Mouse (Mus musculus): Measurements from ENCODE around the gene Gipc2. TPM values are rescaled to one million over a fixed set of nuclear protein-coding genes. Genes with fewer than 3 reads are reported as not detected.
"Not testable (repeated sequence)": the region's sequence is repeated elsewhere in the genome, so short reads cannot be mapped to it uniquely, and the experiment has no call there.

Gene Gipc2
- total RNA-seq, 1 experiment from 2014 or later, result not detected

DNA sequence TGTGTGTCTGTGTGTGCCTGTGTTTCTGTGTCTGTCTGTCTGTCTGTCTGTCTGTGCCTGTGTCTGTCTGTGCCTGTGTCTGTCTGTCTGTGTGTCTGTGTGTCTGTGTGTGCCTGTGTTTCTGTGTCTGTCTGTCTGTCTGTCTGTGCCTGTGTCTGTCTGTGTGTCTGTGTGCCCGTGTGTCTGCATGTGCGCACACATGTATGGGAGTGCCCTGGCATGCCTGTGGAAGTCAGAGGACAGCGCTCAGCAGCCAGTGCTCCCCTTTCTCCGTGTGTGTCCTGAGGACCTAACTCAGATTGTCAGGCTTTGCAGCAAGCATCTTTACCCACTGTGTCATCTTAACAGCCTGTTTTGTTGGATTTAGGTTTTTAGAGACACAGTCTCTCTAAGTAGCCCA, 36.6 kb downstream of the Gipc2 start:
- ATAC-seq (replicated peaks; ENCODE audit: insufficient number of reproducible peaks, low FRiP score, low TSS enrichment, poor library complexity, severe bottlenecking), result not testable (repeated sequence)

DNA sequence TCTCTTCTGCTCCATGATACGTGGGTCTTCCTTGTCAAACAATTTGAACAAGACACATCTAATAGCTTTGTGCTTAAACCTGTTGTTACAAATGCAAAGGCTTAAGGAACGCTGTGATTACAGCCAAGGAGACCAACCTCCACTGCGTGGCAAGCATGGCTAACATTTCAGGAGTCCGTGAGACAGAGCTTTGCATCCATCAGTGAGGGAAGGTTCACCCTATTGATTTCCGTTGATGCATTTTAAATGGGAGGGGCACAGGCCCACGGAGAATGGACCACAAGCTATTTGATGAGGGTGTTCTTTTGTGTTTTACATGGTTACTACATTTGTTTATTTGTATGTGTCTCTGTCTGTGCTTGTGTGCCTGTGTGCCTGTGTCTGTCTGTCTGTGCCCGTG, 37.4 kb downstream of the Gipc2 start:
- no peak for ATAC-seq (replicated peaks; ENCODE audit: insufficient number of reproducible peaks, low FRiP score, low TSS enrichment, poor library complexity, severe bottlenecking)

- ATAC-seq (replicated peaks; ENCODE audit: insufficient number of reproducible peaks, low FRiP score, low TSS enrichment, poor library complexity, severe bottlenecking), result no peak
Observed at GRCm38 (mm10) chr3:152127144-152127543, 38.9 kb downstream of the Gipc2 start.

DNA sequence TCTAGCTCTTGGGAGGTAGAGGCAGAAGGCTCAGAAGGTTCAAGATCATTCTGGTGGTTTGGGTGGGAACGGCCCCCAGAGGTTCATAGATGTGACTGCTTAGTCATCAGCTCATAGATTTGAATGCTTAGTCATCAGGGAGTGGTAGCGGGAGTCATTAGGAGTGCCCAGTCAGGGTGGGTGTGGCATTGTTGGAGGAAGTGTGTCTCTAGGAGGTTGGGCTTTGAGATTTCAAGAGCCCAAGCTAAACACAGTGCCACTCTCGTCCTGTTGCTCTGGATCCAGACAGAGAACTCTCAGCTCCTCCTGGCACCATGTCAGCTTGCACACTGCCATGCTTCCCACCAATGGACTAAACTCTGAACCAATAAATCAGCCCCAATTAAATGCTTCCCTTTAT, 43.3 kb downstream of the Gipc2 start:
- ATAC-seq (replicated peaks; ENCODE audit: insufficient number of reproducible peaks, low FRiP score, low TSS enrichment, poor library complexity, severe bottlenecking), result peak; percentile 66

GRCm38 (mm10) chr3:152122101-152122500, 43.9 kb downstream of the Gipc2 start:
- no peak for ATAC-seq (replicated peaks; ENCODE audit: insufficient number of reproducible peaks, low FRiP score, low TSS enrichment, poor library complexity, severe bottlenecking)

DNA sequence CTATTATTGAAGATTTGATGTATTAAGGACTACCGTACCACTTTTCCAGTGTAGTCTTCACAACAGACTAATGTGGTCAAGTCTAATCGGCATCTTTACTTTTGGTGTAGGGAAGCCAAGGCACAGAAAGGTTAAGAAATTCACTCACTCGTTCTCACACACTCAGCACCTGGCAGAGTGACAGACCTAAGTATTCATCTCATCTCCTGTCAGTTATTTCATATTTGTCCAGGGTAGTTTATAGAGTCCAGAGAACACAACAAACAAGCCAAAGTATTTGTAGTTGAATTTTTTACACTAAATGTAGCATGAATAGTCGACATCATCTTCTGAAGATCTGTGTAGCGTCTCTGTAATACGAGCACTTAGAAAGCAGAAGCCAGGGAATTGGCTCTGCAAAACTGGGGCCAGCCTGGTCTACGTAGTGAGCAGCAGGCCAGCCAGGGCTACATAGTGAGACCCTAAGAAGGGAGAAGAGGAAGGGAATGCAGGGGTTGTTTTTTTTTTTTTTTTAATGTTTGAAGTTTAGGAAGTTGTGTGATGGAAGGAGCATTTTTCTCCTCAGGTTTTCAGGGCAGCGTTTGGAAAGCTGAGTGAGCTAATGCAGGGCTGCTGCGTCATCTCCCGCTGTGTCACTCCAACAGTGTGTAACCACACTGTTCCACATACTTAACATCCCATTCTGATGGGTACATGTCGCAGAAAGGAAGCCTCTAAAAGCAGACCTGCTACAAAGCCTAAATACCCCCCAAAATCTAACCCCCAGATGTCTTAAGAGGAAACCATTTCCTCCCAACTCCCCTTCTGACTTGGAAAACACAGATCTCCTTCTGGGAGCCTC, 44.6 kb downstream of the Gipc2 start:
- no peak for ATAC-seq (replicated peaks; ENCODE audit: insufficient number of reproducible peaks, low FRiP score, low TSS enrichment, poor library complexity, severe bottlenecking)

GRCm38 (mm10) chr3:152119987-152120386, 46.0 kb downstream of the Gipc2 start:
- no peak for ATAC-seq (replicated peaks; ENCODE audit: insufficient number of reproducible peaks, low FRiP score, low TSS enrichment, poor library complexity, severe bottlenecking)

- ATAC-seq (replicated peaks; ENCODE audit: insufficient number of reproducible peaks, low FRiP score, low TSS enrichment, poor library complexity, severe bottlenecking), result no peak
Observed at GRCm38 (mm10) chr3:152117941-152118340, 48.1 kb downstream of the Gipc2 start.

DNA sequence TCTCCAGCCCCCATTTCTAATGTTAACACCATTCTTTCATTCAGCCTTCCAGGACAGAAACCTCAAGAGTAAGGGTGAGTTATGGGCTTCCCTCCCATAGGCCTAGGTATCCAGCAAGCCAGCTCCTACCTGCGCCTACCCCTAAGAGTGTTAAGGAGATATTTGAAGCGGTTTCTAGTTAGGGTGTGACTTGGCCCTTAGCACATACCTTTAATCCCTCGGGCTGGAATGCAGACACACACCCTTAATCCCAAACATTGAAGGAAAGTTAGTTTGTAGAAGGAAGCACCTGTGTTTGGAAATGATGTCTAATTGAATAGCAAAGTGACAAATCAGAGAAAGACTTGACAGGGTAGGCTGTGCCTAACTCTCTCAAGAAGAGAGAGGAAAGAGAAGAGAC, 49.9 kb downstream of the Gipc2 start:
- ATAC-seq (replicated peaks; ENCODE audit: insufficient number of reproducible peaks, low FRiP score, low TSS enrichment, poor library complexity, severe bottlenecking), result no peak

- peak; percentile 77 for ATAC-seq (replicated peaks; ENCODE audit: insufficient number of reproducible peaks, low FRiP score, low TSS enrichment, poor library complexity, severe bottlenecking)
Observed at GRCm38 (mm10) chr3:152114786-152115185, 51.2 kb downstream of the Gipc2 start.

GRCm38 (mm10) chr3:152114222-152114621, 51.8 kb downstream of the Gipc2 start:
- ATAC-seq (replicated peaks; ENCODE audit: insufficient number of reproducible peaks, low FRiP score, low TSS enrichment, poor library complexity, severe bottlenecking), result no peak

GRCm38 (mm10) chr3:152113496-152113895, 52.5 kb downstream of the Gipc2 start:
- ATAC-seq (replicated peaks; ENCODE audit: insufficient number of reproducible peaks, low FRiP score, low TSS enrichment, poor library complexity, severe bottlenecking), result no peak

GRCm38 (mm10) chr3:152112664-152113063, 53.4 kb downstream of the Gipc2 start:
- ATAC-seq (replicated peaks; ENCODE audit: insufficient number of reproducible peaks, low FRiP score, low TSS enrichment, poor library complexity, severe bottlenecking), result no peak

DNA sequence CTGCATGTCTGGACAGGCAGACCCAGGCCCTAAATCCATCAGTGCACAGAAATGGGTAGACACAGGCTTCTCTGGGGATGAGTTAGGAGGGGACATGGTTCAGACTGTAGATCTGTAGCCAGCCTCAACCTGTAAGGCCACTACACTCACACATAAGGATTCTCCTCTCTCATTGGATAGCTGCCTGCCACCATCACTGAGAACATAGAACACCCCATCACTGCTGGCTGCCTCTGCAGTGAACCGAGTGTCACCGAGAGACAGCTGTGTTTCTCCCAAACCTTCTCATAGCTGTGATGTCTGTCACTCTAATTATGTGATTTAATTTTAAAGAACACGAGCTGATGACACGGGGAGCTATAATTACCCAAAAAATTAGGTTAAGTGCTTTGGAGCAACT, 54.5 kb downstream of the Gipc2 start:
- no peak for ATAC-seq (replicated peaks; ENCODE audit: insufficient number of reproducible peaks, low FRiP score, low TSS enrichment, poor library complexity, severe bottlenecking)

- ATAC-seq (replicated peaks; ENCODE audit: insufficient number of reproducible peaks, low FRiP score, low TSS enrichment, poor library complexity, severe bottlenecking), result no peak
Observed at GRCm38 (mm10) chr3:152111081-152111480, 54.9 kb downstream of the Gipc2 start.

GRCm38 (mm10) chr3:152109260-152109587, 56.8 kb downstream of the Gipc2 start:
- ATAC-seq (replicated peaks; ENCODE audit: insufficient number of reproducible peaks, low FRiP score, low TSS enrichment, poor library complexity, severe bottlenecking), result no peak

DNA sequence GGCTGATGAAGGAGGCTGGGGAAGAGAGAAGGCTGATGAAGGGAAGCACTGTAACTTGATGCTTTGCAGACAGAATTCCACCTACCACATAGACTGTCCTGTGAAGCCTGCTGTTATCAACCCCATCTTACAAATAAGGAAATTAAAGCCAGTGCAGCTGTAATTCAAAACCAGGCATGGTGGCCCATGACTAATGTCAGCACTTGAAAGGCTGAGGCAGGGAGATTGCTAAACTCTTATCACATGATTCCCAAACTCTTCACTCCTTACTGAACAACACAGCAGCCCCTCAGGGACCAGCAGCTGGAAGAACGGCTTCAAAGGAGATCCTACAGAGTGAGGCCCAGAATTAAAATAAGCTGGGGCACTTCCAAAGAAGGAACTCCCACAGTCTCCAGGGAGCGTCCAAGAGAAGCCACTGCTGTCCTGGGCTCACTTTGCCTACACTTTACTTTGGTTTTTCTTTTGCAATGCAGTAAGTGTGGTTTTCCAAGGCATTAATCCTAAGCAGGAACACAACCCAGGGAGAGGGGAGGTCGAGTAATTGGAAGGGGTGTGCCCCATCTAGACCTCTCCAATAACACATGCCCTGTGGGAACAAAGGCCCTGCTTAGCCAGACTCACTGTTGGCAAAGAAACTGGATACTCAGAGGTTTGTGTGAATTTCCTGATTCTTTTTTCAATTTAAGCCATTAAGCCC, 57.3 kb downstream of the Gipc2 start:
- no peak for ATAC-seq (replicated peaks; ENCODE audit: insufficient number of reproducible peaks, low FRiP score, low TSS enrichment, poor library complexity, severe bottlenecking)

GRCm38 (mm10) chr3:152108003-152108395, 58.0 kb downstream of the Gipc2 start:
- no peak for ATAC-seq (replicated peaks; ENCODE audit: insufficient number of reproducible peaks, low FRiP score, low TSS enrichment, poor library complexity, severe bottlenecking)

GRCm38 (mm10) chr3:152107149-152108002, 58.7 kb downstream of the Gipc2 start:
- ATAC-seq (replicated peaks; ENCODE audit: insufficient number of reproducible peaks, low FRiP score, low TSS enrichment, poor library complexity, severe bottlenecking), result no peak
